Mouse (Mus musculus) naive thymus-derived CD4-positive, alpha-beta T cell, adult 5 months (primary cell): ENCODE measurements around the gene Olfr1355. TPM values are rescaled to one million over a fixed set of nuclear protein-coding genes. Genes with fewer than 3 reads are reported as not detected.

Experiments used
- polyA plus RNA-seq: library from polyadenylated mRNA; unstranded; fragments of 100-300 nt; shearing (Covaris generic); gene quantifications from one replicate; pipeline ENCODE4 v1.2.1, GENCODE M21; 2017

Gene Olfr1355
- not detected for polyA plus RNA-seq

DNA sequence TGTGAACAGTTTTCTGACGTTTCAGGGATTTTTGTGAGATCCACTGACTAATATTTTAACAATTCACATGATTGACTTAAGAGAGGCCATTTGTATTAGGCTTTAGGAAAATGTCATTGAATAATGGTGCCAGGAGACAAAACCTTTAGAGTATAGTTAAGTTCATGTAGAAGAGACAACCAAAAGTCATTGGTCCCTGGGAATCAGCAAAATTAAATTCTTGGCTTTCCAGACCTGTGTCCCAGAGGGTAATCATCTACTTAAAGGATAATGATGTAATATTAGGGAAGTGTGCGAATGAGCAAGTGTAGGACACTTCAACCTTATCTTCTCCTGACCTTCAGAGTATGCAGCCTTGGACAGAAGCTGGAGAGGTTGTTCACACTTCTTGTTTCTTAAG is at the start of gene Olfr1355:
Gene Olfr1355, plus strand, starts transcription at position 301 of the 400 bp plus-strand sequence.

DNA sequence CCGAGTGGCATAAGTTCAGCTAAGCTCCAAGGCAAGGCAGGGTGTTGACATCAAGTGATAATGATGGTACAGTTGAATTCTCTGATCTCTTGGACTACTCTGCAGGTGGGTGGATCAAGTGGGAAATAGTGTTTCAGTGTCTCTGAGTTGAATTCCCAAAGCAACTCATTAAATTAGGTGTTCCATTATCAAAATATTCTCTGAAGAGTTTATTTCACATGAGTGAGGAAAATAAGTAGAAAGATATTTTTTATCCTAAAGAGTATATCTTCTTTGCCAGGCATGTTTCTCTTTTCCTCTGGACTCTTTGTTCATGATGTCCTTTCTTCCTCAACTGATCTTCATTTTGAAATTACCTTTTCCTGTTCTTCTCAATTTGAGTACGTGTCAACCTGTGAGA is 23.3 kb upstream of the Olfr1355 start, which contains the start of gene Olfr1356:
Gene Olfr1356, minus strand, starts transcription at position 101 of the 400 bp plus-strand sequence.

GRCm38 (mm10) chr10:78912871-78913270 is 37.5 kb downstream of the Olfr1355 start, which contains the start of gene Olfr1354:
TSS of gene Olfr1354 (plus strand) at chr10:78913171.

Other genes starting within 250 kb of the Olfr1355 start
- gene Casp14, start 157.2 kb upstream of the Olfr1355 start, polyA plus RNA-seq, result not detected
- gene Ccdc105, start 122.5 kb upstream of the Olfr1355 start, polyA plus RNA-seq, result not detected
- not detected for gene Slc1a6, start 95.0 kb upstream of the Olfr1355 start, polyA plus RNA-seq
- gene Olfr1356, start 23.4 kb upstream of the Olfr1355 start, polyA plus RNA-seq, result not detected
- not detected for gene Olfr1354, start 37.6 kb downstream of the Olfr1355 start, polyA plus RNA-seq
- not detected for gene Olfr8, start 75.1 kb downstream of the Olfr1355 start, polyA plus RNA-seq
- gene Olfr1353, start 87.8 kb downstream of the Olfr1355 start, polyA plus RNA-seq, result not detected
- not detected for gene Olfr1352, start 105.5 kb downstream of the Olfr1355 start, polyA plus RNA-seq
- not detected for gene Olfr1351, start 136.9 kb downstream of the Olfr1355 start, polyA plus RNA-seq
- not detected for gene Olfr57, start 153.2 kb downstream of the Olfr1355 start, polyA plus RNA-seq
- 15.9 TPM for gene 2610008E11Rik, start 222.1 kb downstream of the Olfr1355 start, polyA plus RNA-seq